Mouse (Mus musculus) left cerebral cortex, adult 18-20 months (tissue): Measurements from ENCODE around the gene 0610030E20Rik. TPM values are rescaled to one million over a fixed set of nuclear protein-coding genes. Genes with fewer than 3 reads are reported as not detected.

ENCODE experiments used
- DNase-seq, 2 experiments: peaks; one replicate each; pipeline ENCODE4 v3.0.0; 2021 to 2022; ENCODE audit warnings: low spot score in 2 of 2, mixed read lengths in 1 of 2
- total RNA-seq, 2 experiments: library from RNA; stranded (reverse); gene quantifications; 2 replicates each; pipeline ENCODE4 v1.2.3; 2021

0610030E20Rik gene
- total RNA-seq, 2 experiments from 2014 or later = 17.1 to 17.7 TPM

GRCm38 (mm10) chr6:72367460-72367974 lies 20.4 kb downstream of the 0610030E20Rik start:
- no peak for DNase-seq

- no peak for DNase-seq
Observed at GRCm38 (mm10) chr6:72369557-72369956, 22.4 kb downstream of the 0610030E20Rik start.

- no peak for DNase-seq
Observed at GRCm38 (mm10) chr6:72370091-72370490, 23.0 kb downstream of the 0610030E20Rik start.

- peak; percentile 54 to 59 for DNase-seq
Observed at GRCm38 (mm10) chr6:72371147-72371546, 24.0 kb downstream of the 0610030E20Rik start.

- DNase-seq = no peak
Observed at GRCm38 (mm10) chr6:72371571-72371970, 24.5 kb downstream of the 0610030E20Rik start.

GRCm38 (mm10) chr6:72373184-72373583 lies 26.1 kb downstream of the 0610030E20Rik start:
- DNase-seq = no peak

GRCm38 (mm10) chr6:72374206-72374605 lies 27.1 kb downstream of the 0610030E20Rik start:
- DNase-seq = no peak

GRCm38 (mm10) chr6:72374820-72375563 lies 27.9 kb downstream of the 0610030E20Rik start:
- DNase-seq = no peak

- DNase-seq = no peak
Observed at GRCm38 (mm10) chr6:72378510-72379234, 31.6 kb downstream of the 0610030E20Rik start.

GRCm38 (mm10) chr6:72379377-72380130 lies 32.4 kb downstream of the 0610030E20Rik start:
- DNase-seq = no peak

GRCm38 (mm10) chr6:72380131-72380770 lies 33.1 kb downstream of the 0610030E20Rik start, which contains the start of gene Vamp5:
Gene Vamp5 (minus strand): TSS chr6:72380468.
- DNase-seq = peak in 1 of 2 experiments; percentile 49

- no peak for DNase-seq
Observed at GRCm38 (mm10) chr6:72382494-72382893, 35.4 kb downstream of the 0610030E20Rik start.

GRCm38 (mm10) chr6:72383142-72383820 lies 36.2 kb downstream of the 0610030E20Rik start:
- no peak for DNase-seq

- DNase-seq = no peak
Observed at GRCm38 (mm10) chr6:72383952-72384351, 36.8 kb downstream of the 0610030E20Rik start.

- DNase-seq = no peak
Observed at GRCm38 (mm10) chr6:72385258-72385657, 38.1 kb downstream of the 0610030E20Rik start.

- DNase-seq = no peak
Observed at GRCm38 (mm10) chr6:72386561-72386960, 39.4 kb downstream of the 0610030E20Rik start.

- no peak for DNase-seq
Observed at GRCm38 (mm10) chr6:72387816-72388215, 40.7 kb downstream of the 0610030E20Rik start.

- DNase-seq = no peak
Observed at GRCm38 (mm10) chr6:72388266-72388665, 41.1 kb downstream of the 0610030E20Rik start.

- DNase-seq = no peak
Observed at GRCm38 (mm10) chr6:72388791-72389329, 41.7 kb downstream of the 0610030E20Rik start.

GRCm38 (mm10) chr6:72389471-72389940 lies 42.4 kb downstream of the 0610030E20Rik start:
- DNase-seq = no peak
